Mouse (Mus musculus): ENCODE data around the gene Zfp282.
"Not testable (repeated sequence)": the region's sequence is repeated elsewhere in the genome, so short reads cannot be mapped to it uniquely, and the experiment has no call there.

The Zfp282 gene

GRCm38 (mm10) chr6:47877058-47877457 lies at the start of gene Zfp282:
Zfp282 (plus strand) TSS chr6:47877204.
- DNase-seq (ENCODE audit: low spot score in 2 of 2): no peak

- no peak for DNase-seq (ENCODE audit: low spot score in 2 of 2)
Observed at GRCm38 (mm10) chr6:47827462-47827861, 49.5 kb upstream of the Zfp282 start.

- DNase-seq (ENCODE audit: low spot score in 2 of 2): no peak
Observed at GRCm38 (mm10) chr6:47828950-47829349, 48.1 kb upstream of the Zfp282 start.

GRCm38 (mm10) chr6:47830104-47831078 lies 46.6 kb upstream of the Zfp282 start, which contains the start of gene Zfp786:
Zfp786 (minus strand) TSS chr6:47830867.
- peak; percentile 94 to 95 for DNase-seq (ENCODE audit: low spot score in 2 of 2)

GRCm38 (mm10) chr6:47832220-47832619 lies 44.8 kb upstream of the Zfp282 start:
- DNase-seq (ENCODE audit: low spot score in 2 of 2): no peak

- peak; percentile 93 to 99 for DNase-seq (ENCODE audit: low spot score in 2 of 2)
Observed at GRCm38 (mm10) chr6:47835482-47835983, 41.5 kb upstream of the Zfp282 start, which contains the start of gene Zfp398. Zfp398 (plus strand) TSS chr6:47835661.

- DNase-seq (ENCODE audit: low spot score in 2 of 2): peak; percentile 24 to 65
Observed at GRCm38 (mm10) chr6:47835984-47836521, 41.0 kb upstream of the Zfp282 start.

- DNase-seq (ENCODE audit: low spot score in 2 of 2): no peak
Observed at GRCm38 (mm10) chr6:47837630-47838029, 39.4 kb upstream of the Zfp282 start.

GRCm38 (mm10) chr6:47841077-47841476 lies 35.9 kb upstream of the Zfp282 start:
- DNase-seq (ENCODE audit: low spot score in 2 of 2): no peak

- DNase-seq (ENCODE audit: low spot score in 2 of 2): no peak
Observed at GRCm38 (mm10) chr6:47841831-47842230, 35.2 kb upstream of the Zfp282 start.

- DNase-seq (ENCODE audit: low spot score in 2 of 2): no peak
Observed at GRCm38 (mm10) chr6:47842337-47842736, 34.7 kb upstream of the Zfp282 start.

GRCm38 (mm10) chr6:47845779-47846178 lies 31.2 kb upstream of the Zfp282 start:
- DNase-seq (ENCODE audit: low spot score in 2 of 2): no peak

GRCm38 (mm10) chr6:47857241-47857640 lies 19.8 kb upstream of the Zfp282 start:
- no peak for DNase-seq (ENCODE audit: low spot score in 2 of 2)

- DNase-seq (ENCODE audit: low spot score in 2 of 2): not testable (repeated sequence)
Observed at GRCm38 (mm10) chr6:47857729-47858128, 19.3 kb upstream of the Zfp282 start.

- no peak for DNase-seq (ENCODE audit: low spot score in 2 of 2)
Observed at GRCm38 (mm10) chr6:47872266-47872665, 4.7 kb upstream of the Zfp282 start.

- DNase-seq (ENCODE audit: low spot score in 2 of 2): peak; percentile 79 to 89
Observed at GRCm38 (mm10) chr6:47877461-47878132, 593 bp downstream of the Zfp282 start.

- no peak for DNase-seq (ENCODE audit: low spot score in 2 of 2)
Observed at GRCm38 (mm10) chr6:47878133-47878514, 1.1 kb downstream of the Zfp282 start.

- DNase-seq (ENCODE audit: low spot score in 2 of 2): no peak
Observed at GRCm38 (mm10) chr6:47878593-47878992, 1.6 kb downstream of the Zfp282 start.

- DNase-seq (ENCODE audit: low spot score in 2 of 2): no peak
Observed at GRCm38 (mm10) chr6:47879049-47879716, 2.2 kb downstream of the Zfp282 start.

GRCm38 (mm10) chr6:47880166-47880565 lies 3.2 kb downstream of the Zfp282 start:
- no peak for DNase-seq (ENCODE audit: low spot score in 2 of 2)

- no peak for DNase-seq (ENCODE audit: low spot score in 2 of 2)
Observed at GRCm38 (mm10) chr6:47888812-47889383, 11.9 kb downstream of the Zfp282 start.

All from cerebellum, postnatal 4 days (tissue).